Mouse (Mus musculus) kidney, embryonic 16.5 days (tissue): ENCODE results near the gene Gm43518. TPM values are rescaled to one million over a fixed set of nuclear protein-coding genes. Genes with fewer than 3 reads are reported as not detected.

Source experiments
- ATAC-seq: fragments of 200-750 bp; cut with Nextera tagmentation; 2 replicates; pipeline ENCODE4 v1.8.0; 2017; ENCODE audit warnings: moderate TSS enrichment; ENCODE audit not compliant: low FRiP score, low TSS enrichment
- H3K27ac ChIP-seq: fragments of 300-500 bp; sonication (generic); 2 replicates; pipeline ENCODE4 v1.5.1; 2014; ENCODE audit warnings: low read length
- H3K27me3 ChIP-seq: fragments of 300-500 bp; sonication (generic); 2 replicates; pipeline ENCODE4 v1.6.1; 2014; ENCODE audit warnings: low read length, control low read depth, mixed read lengths; ENCODE audit not compliant: insufficient read depth
- H3K36me3 ChIP-seq: fragments of 300-500 bp; sonication (generic); 2 replicates; pipeline ENCODE4 v1.6.1; 2014; ENCODE audit warnings: low read length, control low read depth, mixed read lengths; ENCODE audit not compliant: insufficient read depth
- H3K4me1 ChIP-seq: fragments of 300-500 bp; sonication (generic); 2 replicates; pipeline ENCODE4 v1.6.1; 2014; ENCODE audit warnings: low read length, control low read depth, mixed read lengths; ENCODE audit not compliant: insufficient read depth
- H3K4me2 ChIP-seq: fragments of 300-500 bp; sonication (generic); replicated peaks from 2 replicates; pipeline ENCODE4 v1.6.1; 2014; ENCODE audit warnings: low read depth, low read length
- H3K4me3 ChIP-seq: fragments of 300-500 bp; sonication (generic); 2 replicates; pipeline ENCODE4 v1.5.1; 2014; ENCODE audit warnings: mild to moderate bottlenecking, low read length
- H3K9ac ChIP-seq: fragments of 300-500 bp; sonication (generic); replicated peaks from 2 replicates; pipeline ENCODE4 v1.6.1; 2014; ENCODE audit warnings: low read length
- H3K9me3 ChIP-seq: fragments of 300-500 bp; sonication (generic); 2 replicates; pipeline ENCODE4 v1.6.1; 2016; ENCODE audit warnings: low read length, control low read depth
- WGBS: fragments of 180-500 bp; shearing (Covaris S2); extraction: QIAGEN DNeasy Blood & Tissue Kit; methylation state at CpG from one replicate; pipeline ENCODE4 v1.1.7; 2014; 5-methylcytosine and 5-hydroxymethylcytosine counted together
- polyA plus RNA-seq: library from polyadenylated mRNA; unstranded; fragments of >200 nt; fragmentation: Nextera tagmentation; extraction: Ambion mirVana; gene quantifications from 2 replicates; pipeline ENCODE4 v1.2.1, GENCODE M21; 2015

Gm43518 gene
- polyA plus RNA-seq, 1 experiment from 2014 or later, result 4.0 TPM

DNA sequence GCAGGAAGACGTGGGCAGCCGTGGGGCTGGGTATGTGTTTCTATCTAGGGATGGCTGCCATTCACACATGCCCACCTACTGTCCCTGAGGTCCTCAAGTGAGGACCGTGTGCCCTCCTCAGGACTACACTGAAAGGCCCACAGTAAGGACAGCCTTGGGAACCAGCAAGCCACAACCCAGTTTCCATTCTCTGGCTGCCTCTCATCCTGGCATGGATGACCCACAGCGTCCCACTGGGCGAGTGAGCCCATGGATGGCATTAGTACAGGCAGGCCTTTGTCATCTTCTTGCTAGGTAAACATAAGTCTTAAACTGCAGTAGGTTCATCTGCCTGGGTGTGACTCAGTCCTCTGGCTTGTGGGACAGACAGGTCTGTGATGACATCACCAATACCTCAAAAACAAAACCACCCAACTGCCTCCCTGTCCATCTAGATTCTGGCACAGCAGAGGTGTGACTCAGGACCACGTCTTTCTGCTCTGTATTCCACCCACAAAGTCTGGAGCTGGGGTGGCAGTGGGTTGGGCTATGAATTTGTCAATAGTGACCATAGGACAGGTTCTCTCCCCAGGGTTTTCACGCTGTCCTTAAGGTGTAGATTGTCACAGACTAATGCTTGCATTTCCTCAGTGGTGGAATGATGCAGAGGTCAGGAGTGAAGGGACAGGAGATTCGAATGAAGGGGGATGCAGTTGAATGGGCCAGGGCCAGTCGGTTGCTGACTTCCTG lies 53.5 kb downstream of the Gm43518 start:
- WGBS, result 73% methylated on average over 9 of the region's 9 CpGs
- ATAC-seq, result no peak
- Histone ChIP-seq H3K27me3 (no peaks in the 10 kb centered on the region), H3K4me1 (peaks cover 41% of the 10 kb centered on the region), H3K9me3 (no peaks in the 10 kb centered on the region), H3K27ac (no peak overlapping the region), H3K36me3 (no peaks in the 10 kb centered on the region), H3K9ac (no peak overlapping the region), H3K4me3 (no peak overlapping the region), H3K4me2 (no peak overlapping the region)

DNA sequence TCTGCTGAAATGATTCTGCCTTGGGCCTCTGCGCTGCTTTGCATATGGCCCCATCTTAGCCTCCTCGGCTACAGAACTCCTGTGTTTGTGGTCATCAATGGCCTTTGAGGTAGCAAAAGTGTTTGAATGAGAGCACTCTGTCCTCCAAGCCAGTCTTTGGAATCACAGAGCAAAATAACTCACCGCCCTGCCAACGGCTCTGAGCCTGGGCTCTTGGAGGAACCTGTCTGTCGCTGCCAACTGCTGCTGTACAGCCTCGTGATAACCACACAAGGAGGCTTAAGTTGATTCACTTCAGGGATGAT lies 54.0 kb downstream of the Gm43518 start:
- Histone ChIP-seq H3K27me3 (no peaks in the 10 kb centered on the region), H3K9me3 (no peaks in the 10 kb centered on the region), H3K36me3 (no peaks in the 10 kb centered on the region), H3K4me3 (no peak overlapping the region), H3K27ac (no peak overlapping the region), H3K4me1 (peaks cover 37% of the 10 kb centered on the region), H3K4me2 (no peak overlapping the region), H3K9ac (no peak overlapping the region)
- ATAC-seq, result no peak
- WGBS, result 73% methylated on average over 6 of the region's 6 CpGs

- no peak for ATAC-seq
- Histone ChIP-seq H3K4me3 (no peak overlapping the region), H3K36me3 (no peaks in the 10 kb centered on the region), H3K27me3 (no peaks in the 10 kb centered on the region), H3K27ac (no peak overlapping the region), H3K4me1 (peaks cover 34% of the 10 kb centered on the region), H3K4me2 (no peak overlapping the region), H3K9me3 (no peaks in the 10 kb centered on the region), H3K9ac (no peak overlapping the region)
- 63% methylated on average over 11 of the region's 11 CpGs for WGBS
Observed at GRCm38 (mm10) chr5:123982838-123983237, 55.6 kb downstream of the Gm43518 start.

DNA sequence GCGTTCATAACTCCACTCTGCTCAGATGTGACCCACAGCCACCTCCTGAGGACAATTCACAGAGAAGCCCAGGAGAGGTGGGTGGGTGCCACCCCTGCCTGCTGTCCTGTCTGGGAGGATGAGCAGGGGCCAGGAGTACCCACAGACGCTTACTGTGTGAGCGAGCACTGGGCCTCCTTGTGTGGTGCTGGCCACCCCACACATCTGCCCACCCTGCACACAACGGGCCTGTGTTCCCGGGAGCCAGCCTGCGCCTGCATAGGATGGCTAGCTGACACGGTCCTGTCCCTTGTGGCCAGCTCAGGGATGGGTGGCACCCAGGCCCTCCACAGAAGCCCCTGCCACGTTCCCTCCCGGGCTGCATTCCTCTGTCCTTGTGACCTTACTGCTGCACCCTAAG lies 58.2 kb downstream of the Gm43518 start:
- Histone ChIP-seq H3K27ac (no peak overlapping the region), H3K4me1 (peaks cover 38% of the 10 kb centered on the region), H3K27me3 (no peaks in the 10 kb centered on the region), H3K9ac (no peak overlapping the region), H3K9me3 (no peaks in the 10 kb centered on the region), H3K4me2 (no peak overlapping the region), H3K36me3 (no peaks in the 10 kb centered on the region), H3K4me3 (no peak overlapping the region)
- no peak for ATAC-seq
- WGBS, result 52% methylated on average over 9 of the region's 9 CpGs

DNA sequence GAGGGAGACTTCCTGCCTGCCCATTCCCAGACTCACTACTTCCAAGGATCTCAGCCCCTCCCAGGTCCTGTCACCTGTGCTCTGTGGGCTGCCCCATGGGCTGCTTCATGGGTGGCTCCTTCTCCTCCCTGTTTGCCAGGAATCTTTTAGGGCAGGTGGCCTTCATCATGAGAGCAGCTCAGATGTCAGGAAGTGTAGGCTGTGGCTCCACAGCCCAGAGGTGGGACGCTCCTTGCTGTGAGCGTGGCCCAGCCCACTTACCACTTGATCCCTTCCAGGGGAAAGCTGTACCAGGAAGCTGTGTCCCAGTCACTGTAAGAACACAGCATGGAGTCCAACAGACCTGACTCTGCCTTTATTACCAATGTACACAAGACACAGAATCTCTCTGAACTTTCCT lies 59.7 kb downstream of the Gm43518 start:
- Histone ChIP-seq H3K9ac (no peak overlapping the region), H3K4me1 (peaks cover 40% of the 10 kb centered on the region), H3K27ac (peak overlapping the region; percentile 36; the same call in 1 of the 2 replicates), H3K4me3 (no peak overlapping the region), H3K27me3 (no peaks in the 10 kb centered on the region), H3K4me2 (no peak overlapping the region), H3K9me3 (no peaks in the 10 kb centered on the region), H3K36me3 (no peaks in the 10 kb centered on the region)
- 26% methylated on average over 2 of the region's 2 CpGs for WGBS
- ATAC-seq, result peak; percentile 57; the same call in 1 of the 2 replicates

GRCm38 (mm10) chr5:123987511-123987910 lies 60.3 kb downstream of the Gm43518 start:
- 74% methylated on average over 4 of the region's 4 CpGs for WGBS
- Histone ChIP-seq H3K4me3 (no peak overlapping the region), H3K4me1 (peaks cover 45% of the 10 kb centered on the region), H3K4me2 (no peak overlapping the region), H3K27ac (peak overlapping the region; percentile 36), H3K27me3 (no peaks in the 10 kb centered on the region), H3K9ac (no peak overlapping the region), H3K9me3 (no peaks in the 10 kb centered on the region), H3K36me3 (no peaks in the 10 kb centered on the region)
- no peak for ATAC-seq

Other genes with a start within 250 kb of the Gm43518 start
- 30.1 and 30.5 TPM in 2 replicates for gene Clip1, start 242.8 kb upstream of the Gm43518 start, polyA plus RNA-seq
- gene Zcchc8, start 206.3 kb upstream of the Gm43518 start, polyA plus RNA-seq, result 69.3 and 78.6 TPM in 2 replicates
- 105 and 123 TPM in 2 replicates for gene Rsrc2, start 178.0 kb upstream of the Gm43518 start, polyA plus RNA-seq
- gene Kntc1, start 177.7 kb upstream of the Gm43518 start, polyA plus RNA-seq, result 26.4 and 34.9 TPM in 2 replicates
- not detected in 2 replicates for gene Hcar2, start 61.9 kb upstream of the Gm43518 start, polyA plus RNA-seq
- 3.0 and 3.2 TPM in 2 replicates for gene Hcar1, start 47.4 kb upstream of the Gm43518 start, polyA plus RNA-seq
- gene Denr, start 20.2 kb upstream of the Gm43518 start, polyA plus RNA-seq, result 107 and 124 TPM in 2 replicates
- gene Ccdc62, start 3.3 kb downstream of the Gm43518 start, polyA plus RNA-seq, result 6.3 and 6.8 TPM in 2 replicates
- 23.1 and 25.6 TPM in 2 replicates for gene Hip1r, start 46.2 kb downstream of the Gm43518 start, polyA plus RNA-seq
- 40.8 and 41.8 TPM in 2 replicates for gene Vps37b, start 104.9 kb downstream of the Gm43518 start, polyA plus RNA-seq
- gene Abcb9, start 168.4 kb downstream of the Gm43518 start, polyA plus RNA-seq, result 1.3 and 2.6 TPM in 2 replicates
- gene Ogfod2, start 184.9 kb downstream of the Gm43518 start, polyA plus RNA-seq, result 30.6 and 32.4 TPM in 2 replicates
- gene Arl6ip4, start 188.7 kb downstream of the Gm43518 start, polyA plus RNA-seq, result 100 and 102 TPM in 2 replicates